Mouse (Mus musculus) retina, adult 2 months (tissue): ENCODE data around the gene Ltc4s.

Experiments used
- DNase-seq: peaks from one replicate; pipeline ENCODE4 v3.0.0-alpha.2; 2012; ENCODE audit warnings: low read depth, low spot score

The Ltc4s gene

GRCm38 (mm10) chr11:50224671-50225530 lies 13.5 kb downstream of the Ltc4s start:
- DNase-seq: no peak

GRCm38 (mm10) chr11:50223783-50224662 lies 14.4 kb downstream of the Ltc4s start:
- no peak for DNase-seq

- no peak for DNase-seq
Measured at GRCm38 (mm10) chr11:50222559-50223276, 15.7 kb downstream of the Ltc4s start.

GRCm38 (mm10) chr11:50219833-50220232 lies 18.6 kb downstream of the Ltc4s start:
- DNase-seq: no peak

GRCm38 (mm10) chr11:50217811-50218210 lies 20.6 kb downstream of the Ltc4s start:
- no peak for DNase-seq

GRCm38 (mm10) chr11:50216724-50217366 lies 21.6 kb downstream of the Ltc4s start:
- DNase-seq: no peak

- no peak for DNase-seq
Measured at GRCm38 (mm10) chr11:50215633-50216032, 22.8 kb downstream of the Ltc4s start.

GRCm38 (mm10) chr11:50214631-50215030 lies 23.8 kb downstream of the Ltc4s start:
- DNase-seq: no peak

- no peak for DNase-seq
Measured at GRCm38 (mm10) chr11:50212848-50213758, 25.3 kb downstream of the Ltc4s start.

- no peak for DNase-seq
Measured at GRCm38 (mm10) chr11:50212060-50212739, 26.2 kb downstream of the Ltc4s start.

- DNase-seq: no peak
Measured at GRCm38 (mm10) chr11:50211322-50212059, 26.9 kb downstream of the Ltc4s start.

- DNase-seq: no peak
Measured at GRCm38 (mm10) chr11:50210505-50211151, 27.8 kb downstream of the Ltc4s start, which contains the start of the genes Sqstm1 and Mgat4b. Gene Sqstm1 (minus strand): TSS chr11:50210827. Gene Mgat4b (plus strand): TSS chr11:50210890.

- peak; percentile 66 for DNase-seq
Measured at GRCm38 (mm10) chr11:50210101-50210504, 28.3 kb downstream of the Ltc4s start.

- no peak for DNase-seq
Measured at GRCm38 (mm10) chr11:50208039-50208438, 30.4 kb downstream of the Ltc4s start.

GRCm38 (mm10) chr11:50207344-50207743 lies 31.1 kb downstream of the Ltc4s start:
- DNase-seq: no peak

GRCm38 (mm10) chr11:50206037-50206436 lies 32.4 kb downstream of the Ltc4s start:
- DNase-seq: no peak

- DNase-seq: no peak
Measured at GRCm38 (mm10) chr11:50205434-50205833, 33.0 kb downstream of the Ltc4s start.

GRCm38 (mm10) chr11:50203302-50203827 lies 35.1 kb downstream of the Ltc4s start:
- DNase-seq: no peak
